Mouse (Mus musculus): ENCODE measurements at regions not wholly inside any gene's neighbourhood (a gene's known extent, or its start where the extent isn't known, plus 50 kb on each side); places are given as distances from the start of the nearest gene placed in this dataset.

- Histone ChIP-seq H3K9ac (ENCODE audit: low read depth, low read length) (no peak overlapping the region), H3K4me3 (peak overlapping the region; percentile 44), H3K4me1 (ENCODE audit: control insufficient read depth, insufficient read depth, low read length) (0 out of 2 replicates have a peak, but pooled peaks cover 2% of the 10 kb centered on the region), H3K27ac (no peak overlapping the region), H3K36me3 (ENCODE audit: control insufficient read depth, insufficient read depth, low read length) (no peaks in the 10 kb centered on the region), H3K27me3 (ENCODE audit: control insufficient read depth, insufficient read depth, low read length) (peaks cover 11% of the 10 kb centered on the region), H3K79me2 (replicated peaks; ENCODE audit: control insufficient read depth, insufficient read depth, low read length) (no peaks in the 10 kb centered on the region)
- intact Hi-C loops (cut with DNase I), result loop anchor here (5.0 kb wide), 2 partner anchors 127 to 617 kb away; partner anchors contain the start of gene Tmem161b
- WGBS, result under 1% methylated on average over 23 of the region's 23 CpGs
- DNase-seq, result peak in 1 of 2 experiments; percentile 10
- TF ChIP-seq POLR2A (IDR thresholded peaks at IDR 0.05; ENCODE audit: insufficient read depth, low read depth, low read length) (no peak), EP300 (IDR thresholded peaks at IDR 0.05; ENCODE audit: insufficient read depth, low read depth, low read length) (no peak), CTCF (IDR thresholded peaks at IDR 0.05) (no peak)
Measured at GRCm38 (mm10) chr13:84349001-84349720, 127.1 kb downstream of the Tmem161b start.

- Histone ChIP-seq H3K4me3 (no peak overlapping the region; the same call in 1 of the 2 replicates), H3K27ac (no peak overlapping the region), H3K27me3 (ENCODE audit: control insufficient read depth, insufficient read depth, low read length) (peaks cover 10% of the 10 kb centered on the region), H3K79me2 (replicated peaks; ENCODE audit: control insufficient read depth, insufficient read depth, low read length) (no peaks in the 10 kb centered on the region), H3K4me1 (ENCODE audit: control insufficient read depth, insufficient read depth, low read length) (0 out of 2 replicates have a peak, but pooled peaks cover 2% of the 10 kb centered on the region), H3K36me3 (ENCODE audit: control insufficient read depth, insufficient read depth, low read length) (no peaks in the 10 kb centered on the region), H3K9ac (ENCODE audit: low read depth, low read length) (no peak overlapping the region)
- DNase-seq, result no peak
- 51% methylated on average over 4 of the region's 4 CpGs for WGBS
- intact Hi-C loops (cut with DNase I), result loop anchor here (5.0 kb wide), 2 partner anchors 127 to 617 kb away; partner anchors contain the start of gene Tmem161b
- TF ChIP-seq EP300 (IDR thresholded peaks at IDR 0.05; ENCODE audit: insufficient read depth, low read depth, low read length), result no peak
- TF ChIP-seq POLR2A (IDR thresholded peaks at IDR 0.05; ENCODE audit: insufficient read depth, low read depth, low read length), result no peak
- no peak for TF ChIP-seq CTCF (IDR thresholded peaks at IDR 0.05)
Measured at GRCm38 (mm10) chr13:84349721-84350040, 127.6 kb downstream of the Tmem161b start.

GRCm38 (mm10) chr13:84350791-84351190 is 128.7 kb downstream of the Tmem161b start:
- Histone ChIP-seq H3K4me1 (ENCODE audit: control insufficient read depth, insufficient read depth, low read length) (0 out of 2 replicates have a peak, but pooled peaks cover 2% of the 10 kb centered on the region), H3K36me3 (ENCODE audit: control insufficient read depth, insufficient read depth, low read length) (no peaks in the 10 kb centered on the region), H3K27me3 (ENCODE audit: control insufficient read depth, insufficient read depth, low read length) (peaks cover 3% of the 10 kb centered on the region; the same call in 1 of the 2 replicates), H3K27ac (no peak overlapping the region), H3K9ac (ENCODE audit: low read depth, low read length) (no peak overlapping the region), H3K4me3 (no peak overlapping the region), H3K79me2 (replicated peaks; ENCODE audit: control insufficient read depth, insufficient read depth, low read length) (no peaks in the 10 kb centered on the region)
- TF ChIP-seq POLR2A (IDR thresholded peaks at IDR 0.05; ENCODE audit: insufficient read depth, low read depth, low read length) (no peak), CTCF (IDR thresholded peaks at IDR 0.05) (no peak), EP300 (IDR thresholded peaks at IDR 0.05; ENCODE audit: insufficient read depth, low read depth, low read length) (no peak)
- WGBS, result 44% methylated on average over 5 of the region's 5 CpGs
- intact Hi-C loops (cut with DNase I), result no loop called here
- DNase-seq, result no peak

GRCm38 (mm10) chr13:84356455-84356854 is 134.4 kb downstream of the Tmem161b start:
- WGBS, result 45% methylated on average over 2 of the region's 2 CpGs
- Histone ChIP-seq H3K9ac (ENCODE audit: low read depth, low read length) (no peak overlapping the region), H3K27ac (no peak overlapping the region), H3K27me3 (ENCODE audit: control insufficient read depth, insufficient read depth, low read length) (no peaks in the 10 kb centered on the region), H3K4me3 (no peak overlapping the region), H3K4me1 (ENCODE audit: control insufficient read depth, insufficient read depth, low read length) (no peaks in the 10 kb centered on the region), H3K36me3 (ENCODE audit: control insufficient read depth, insufficient read depth, low read length) (no peaks in the 10 kb centered on the region), H3K79me2 (replicated peaks; ENCODE audit: control insufficient read depth, insufficient read depth, low read length) (no peaks in the 10 kb centered on the region)
- intact Hi-C loops (cut with DNase I), result no loop called here
- no peak for DNase-seq
- TF ChIP-seq POLR2A (IDR thresholded peaks at IDR 0.05; ENCODE audit: insufficient read depth, low read depth, low read length) (no peak), CTCF (IDR thresholded peaks at IDR 0.05) (no peak), EP300 (IDR thresholded peaks at IDR 0.05; ENCODE audit: insufficient read depth, low read depth, low read length) (no peak)

GRCm38 (mm10) chr13:84360536-84360935 is 138.4 kb downstream of the Tmem161b start:
- Histone ChIP-seq H3K36me3 (ENCODE audit: control insufficient read depth, insufficient read depth, low read length) (no peaks in the 10 kb centered on the region), H3K4me1 (ENCODE audit: control insufficient read depth, insufficient read depth, low read length) (no peaks in the 10 kb centered on the region), H3K4me3 (no peak overlapping the region), H3K27ac (no peak overlapping the region), H3K27me3 (ENCODE audit: control insufficient read depth, insufficient read depth, low read length) (no peaks in the 10 kb centered on the region), H3K79me2 (replicated peaks; ENCODE audit: control insufficient read depth, insufficient read depth, low read length) (no peaks in the 10 kb centered on the region), H3K9ac (ENCODE audit: low read depth, low read length) (no peak overlapping the region)
- no peak for TF ChIP-seq CTCF (IDR thresholded peaks at IDR 0.05)
- no peak for TF ChIP-seq EP300 (IDR thresholded peaks at IDR 0.05; ENCODE audit: insufficient read depth, low read depth, low read length)
- no peak for TF ChIP-seq POLR2A (IDR thresholded peaks at IDR 0.05; ENCODE audit: insufficient read depth, low read depth, low read length)
- DNase-seq, result no peak
- intact Hi-C loops (cut with DNase I), result no loop called here
- WGBS, result 93% methylated on average over 2 of the region's 2 CpGs

GRCm38 (mm10) chr13:84364069-84364468 is 142.0 kb downstream of the Tmem161b start:
- no peaks in the 10 kb centered on the region for H3K27me3 ChIP-seq (ENCODE audit: control insufficient read depth, insufficient read depth, low read length)
- H3K4me1 ChIP-seq (ENCODE audit: control insufficient read depth, insufficient read depth, low read length), result no peaks in the 10 kb centered on the region
- no peak for DNase-seq
- no peaks in the 10 kb centered on the region for H3K36me3 ChIP-seq (ENCODE audit: control insufficient read depth, insufficient read depth, low read length)
- intact Hi-C loops (cut with DNase I), result no loop called here
- no peak overlapping the region for H3K4me3 ChIP-seq
- no peak overlapping the region for H3K27ac ChIP-seq
- 88% methylated on average over 4 of the region's 4 CpGs for WGBS
- H3K9ac ChIP-seq (ENCODE audit: low read depth, low read length), result no peak overlapping the region
- TF ChIP-seq POLR2A (IDR thresholded peaks at IDR 0.05; ENCODE audit: insufficient read depth, low read depth, low read length) (no peak), CTCF (IDR thresholded peaks at IDR 0.05) (peak; percentile 52)
- no peaks in the 10 kb centered on the region for H3K79me2 ChIP-seq (replicated peaks; ENCODE audit: control insufficient read depth, insufficient read depth, low read length)
